Mouse (Mus musculus): ENCODE data around the gene Pphln1. TPM values are rescaled to one million over a fixed set of nuclear protein-coding genes. Genes with fewer than 3 reads are reported as not detected.

The Pphln1 gene
- polyA plus RNA-seq, 1 experiment from 2014 or later, result 59.0 TPM

DNA sequence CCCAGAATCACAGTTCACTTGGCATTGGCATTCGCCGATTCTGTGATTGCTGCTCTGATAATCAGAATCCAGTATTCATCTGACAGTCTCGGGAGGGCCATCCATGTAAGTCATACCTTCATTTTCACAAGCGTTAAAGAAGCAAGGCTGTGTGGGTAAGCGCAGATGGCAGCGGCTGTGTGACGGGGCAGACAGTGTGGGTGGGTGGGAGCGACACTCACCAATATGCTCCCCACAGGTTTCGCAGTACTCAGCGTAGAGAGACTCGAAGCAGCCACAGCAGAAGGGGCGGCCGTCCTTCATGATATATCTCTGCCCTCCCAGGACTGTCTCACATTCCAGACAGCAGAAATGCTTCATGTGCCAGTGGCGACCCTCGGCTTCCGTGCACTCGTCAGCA, 106.7 kb downstream of the Pphln1 start:
- H3K36me3 ChIP-seq (replicated peaks; ENCODE audit: control insufficient read depth, insufficient read depth, low read depth, low read length), result peaks cover 19% of the 10 kb centered on the region
- H3K9me3 ChIP-seq (replicated peaks; ENCODE audit: control insufficient read depth, low read length), result no peaks in the 10 kb centered on the region

GRCm38 (mm10) chr15:93510690-93511336, 112.7 kb downstream of the Pphln1 start:
- no peak overlapping the region for H3K4me3 ChIP-seq (ENCODE audit: low read depth, low read length)
- DNase-seq (ENCODE audit: low spot score), result no peak
- H3K36me3 ChIP-seq (replicated peaks; ENCODE audit: control insufficient read depth, insufficient read depth, low read depth, low read length), result peaks cover 11% of the 10 kb centered on the region
- H3K4me1 ChIP-seq (ENCODE audit: control insufficient read depth, insufficient read depth, low read length), result peaks cover 4% of the 10 kb centered on the region
- H3K4me2 ChIP-seq (ENCODE audit: low read depth, low read length), result no peak overlapping the region
- H3K27ac ChIP-seq (replicated peaks; ENCODE audit: low read depth, low read length), result no peak overlapping the region
- H3K27me3 ChIP-seq (ENCODE audit: control insufficient read depth, insufficient read depth, low read length), result no peaks in the 10 kb centered on the region
- H3K9ac ChIP-seq (replicated peaks; ENCODE audit: low read length), result no peak overlapping the region
- H3K9me3 ChIP-seq (replicated peaks; ENCODE audit: control insufficient read depth, low read length), result no peaks in the 10 kb centered on the region
- WGBS, result 22% methylated on average over 12 of the region's 12 CpGs
- ATAC-seq (replicated peaks; ENCODE audit: insufficient number of reproducible peaks, low FRiP score, low TSS enrichment, low read depth), result no peak

More for the DNA sequence above, 106.7 kb downstream of the Pphln1 start:
- Histone ChIP-seq H3K27me3 (ENCODE audit: control insufficient read depth, insufficient read depth, low read length) (no peaks in the 10 kb centered on the region), H3K4me3 (ENCODE audit: low read depth, low read length) (no peak overlapping the region), H3K4me2 (ENCODE audit: low read depth, low read length) (no peak overlapping the region), H3K9ac (replicated peaks; ENCODE audit: low read length) (no peak overlapping the region), H3K27ac (replicated peaks; ENCODE audit: low read depth, low read length) (no peak overlapping the region), H3K4me1 (ENCODE audit: control insufficient read depth, insufficient read depth, low read length) (no peaks in the 10 kb centered on the region)
- DNase-seq (ENCODE audit: low spot score) (no peak), ATAC-seq (replicated peaks; ENCODE audit: insufficient number of reproducible peaks, low FRiP score, low TSS enrichment, low read depth) (no peak)
- WGBS, result 96% methylated on average over 17 of the region's 17 CpGs

- H3K9me3 ChIP-seq (replicated peaks; ENCODE audit: control insufficient read depth, low read length), result no peaks in the 10 kb centered on the region
- H3K4me2 ChIP-seq (ENCODE audit: low read depth, low read length), result no peak overlapping the region
- H3K4me3 ChIP-seq (ENCODE audit: low read depth, low read length), result no peak overlapping the region
- H3K27me3 ChIP-seq (ENCODE audit: control insufficient read depth, insufficient read depth, low read length), result no peaks in the 10 kb centered on the region
- H3K9ac ChIP-seq (replicated peaks; ENCODE audit: low read length), result no peak overlapping the region
- DNase-seq (ENCODE audit: low spot score) (no peak), ATAC-seq (replicated peaks; ENCODE audit: insufficient number of reproducible peaks, low FRiP score, low TSS enrichment, low read depth) (no peak)
- peaks cover 10% of the 10 kb centered on the region for H3K36me3 ChIP-seq (replicated peaks; ENCODE audit: control insufficient read depth, insufficient read depth, low read depth, low read length)
- H3K4me1 ChIP-seq (ENCODE audit: control insufficient read depth, insufficient read depth, low read length), result peaks cover 4% of the 10 kb centered on the region
- H3K27ac ChIP-seq (replicated peaks; ENCODE audit: low read depth, low read length), result no peak overlapping the region
- 42% methylated on average over 9 of the region's 9 CpGs for WGBS
Measured at GRCm38 (mm10) chr15:93512437-93512836, 114.3 kb downstream of the Pphln1 start.

- H3K9me3 ChIP-seq (replicated peaks; ENCODE audit: control insufficient read depth, low read length), result no peaks in the 10 kb centered on the region
- H3K4me2 ChIP-seq (ENCODE audit: low read depth, low read length), result peak overlapping the region; percentile 6; the same call in 1 of the 2 replicates
- H3K9ac ChIP-seq (replicated peaks; ENCODE audit: low read length), result no peak overlapping the region
- ATAC-seq (replicated peaks; ENCODE audit: insufficient number of reproducible peaks, low FRiP score, low TSS enrichment, low read depth), result no peak
- H3K36me3 ChIP-seq (replicated peaks; ENCODE audit: control insufficient read depth, insufficient read depth, low read depth, low read length), result peaks cover 3% of the 10 kb centered on the region
- peak; percentile 65 for DNase-seq (ENCODE audit: low spot score)
- H3K27me3 ChIP-seq (ENCODE audit: control insufficient read depth, insufficient read depth, low read length), result no peaks in the 10 kb centered on the region
- H3K4me3 ChIP-seq (ENCODE audit: low read depth, low read length), result no peak overlapping the region
- WGBS, result 5% methylated on average over 10 of the region's 10 CpGs
- H3K27ac ChIP-seq (replicated peaks; ENCODE audit: low read depth, low read length), result no peak overlapping the region
- peaks cover 4% of the 10 kb centered on the region for H3K4me1 ChIP-seq (ENCODE audit: control insufficient read depth, insufficient read depth, low read length)
Measured at GRCm38 (mm10) chr15:93513939-93514341, 115.8 kb downstream of the Pphln1 start.

GRCm38 (mm10) chr15:93515316-93515715, 117.2 kb downstream of the Pphln1 start:
- ATAC-seq (replicated peaks; ENCODE audit: insufficient number of reproducible peaks, low FRiP score, low TSS enrichment, low read depth), result no peak
- Histone ChIP-seq H3K36me3 (replicated peaks; ENCODE audit: control insufficient read depth, insufficient read depth, low read depth, low read length) (no peaks in the 10 kb centered on the region), H3K4me2 (ENCODE audit: low read depth, low read length) (no peak overlapping the region), H3K4me1 (ENCODE audit: control insufficient read depth, insufficient read depth, low read length) (peaks cover 4% of the 10 kb centered on the region), H3K27ac (replicated peaks; ENCODE audit: low read depth, low read length) (no peak overlapping the region), H3K27me3 (ENCODE audit: control insufficient read depth, insufficient read depth, low read length) (no peaks in the 10 kb centered on the region), H3K4me3 (ENCODE audit: low read depth, low read length) (no peak overlapping the region), H3K9me3 (replicated peaks; ENCODE audit: control insufficient read depth, low read length) (no peaks in the 10 kb centered on the region), H3K9ac (replicated peaks; ENCODE audit: low read length) (no peak overlapping the region)
- WGBS, result 76% methylated on average over 9 of the region's 9 CpGs
- DNase-seq (ENCODE audit: low spot score), result no peak

- Histone ChIP-seq H3K27me3 (ENCODE audit: control insufficient read depth, insufficient read depth, low read length) (no peaks in the 10 kb centered on the region), H3K9ac (replicated peaks; ENCODE audit: low read length) (no peak overlapping the region), H3K9me3 (replicated peaks; ENCODE audit: control insufficient read depth, low read length) (no peaks in the 10 kb centered on the region), H3K4me3 (ENCODE audit: low read depth, low read length) (no peak overlapping the region), H3K4me1 (ENCODE audit: control insufficient read depth, insufficient read depth, low read length) (peaks cover 4% of the 10 kb centered on the region), H3K4me2 (ENCODE audit: low read depth, low read length) (no peak overlapping the region), H3K36me3 (replicated peaks; ENCODE audit: control insufficient read depth, insufficient read depth, low read depth, low read length) (no peaks in the 10 kb centered on the region), H3K27ac (replicated peaks; ENCODE audit: low read depth, low read length) (no peak overlapping the region)
- 72% methylated on average over 11 of the region's 11 CpGs for WGBS
- ATAC-seq (replicated peaks; ENCODE audit: insufficient number of reproducible peaks, low FRiP score, low TSS enrichment, low read depth), result no peak
- DNase-seq (ENCODE audit: low spot score), result no peak
Measured at GRCm38 (mm10) chr15:93517022-93517565, 118.9 kb downstream of the Pphln1 start.

GRCm38 (mm10) chr15:93518143-93518902, 120.2 kb downstream of the Pphln1 start:
- no peaks in the 10 kb centered on the region for H3K9me3 ChIP-seq (replicated peaks; ENCODE audit: control insufficient read depth, low read length)
- H3K4me2 ChIP-seq (ENCODE audit: low read depth, low read length), result peak overlapping the region; percentile 98
- H3K4me3 ChIP-seq (ENCODE audit: low read depth, low read length), result peak overlapping the region; percentile 71
- peak; percentile 53 for DNase-seq (ENCODE audit: low spot score)
- 4% methylated on average over 23 of the region's 23 CpGs for WGBS
- peak overlapping the region; percentile 65 for H3K27ac ChIP-seq (replicated peaks; ENCODE audit: low read depth, low read length)
- no peak for ATAC-seq (replicated peaks; ENCODE audit: insufficient number of reproducible peaks, low FRiP score, low TSS enrichment, low read depth)
- no peaks in the 10 kb centered on the region for H3K4me1 ChIP-seq (ENCODE audit: control insufficient read depth, insufficient read depth, low read length)
- peak overlapping the region; percentile 72 for H3K9ac ChIP-seq (replicated peaks; ENCODE audit: low read length)
- no peaks in the 10 kb centered on the region for H3K36me3 ChIP-seq (replicated peaks; ENCODE audit: control insufficient read depth, insufficient read depth, low read depth, low read length)
- H3K27me3 ChIP-seq (ENCODE audit: control insufficient read depth, insufficient read depth, low read length), result no peaks in the 10 kb centered on the region

All from embryonic facial prominence, embryonic 11.5 days (tissue).